Mouse (Mus musculus) monocyte, adult 59 days (primary cell): ENCODE measurements around the gene Cdc34. TPM values are rescaled to one million over a fixed set of nuclear protein-coding genes. Genes with fewer than 3 reads are reported as not detected.

Experiments used
- total RNA-seq, 2 experiments: library from RNA; stranded (reverse); gene quantifications; one replicate each; pipeline ENCODE4 v1.2.4; 2023

The Cdc34 gene
- total RNA-seq: 10 to 100 TPM; 64.7 to 68.6 TPM

DNA sequence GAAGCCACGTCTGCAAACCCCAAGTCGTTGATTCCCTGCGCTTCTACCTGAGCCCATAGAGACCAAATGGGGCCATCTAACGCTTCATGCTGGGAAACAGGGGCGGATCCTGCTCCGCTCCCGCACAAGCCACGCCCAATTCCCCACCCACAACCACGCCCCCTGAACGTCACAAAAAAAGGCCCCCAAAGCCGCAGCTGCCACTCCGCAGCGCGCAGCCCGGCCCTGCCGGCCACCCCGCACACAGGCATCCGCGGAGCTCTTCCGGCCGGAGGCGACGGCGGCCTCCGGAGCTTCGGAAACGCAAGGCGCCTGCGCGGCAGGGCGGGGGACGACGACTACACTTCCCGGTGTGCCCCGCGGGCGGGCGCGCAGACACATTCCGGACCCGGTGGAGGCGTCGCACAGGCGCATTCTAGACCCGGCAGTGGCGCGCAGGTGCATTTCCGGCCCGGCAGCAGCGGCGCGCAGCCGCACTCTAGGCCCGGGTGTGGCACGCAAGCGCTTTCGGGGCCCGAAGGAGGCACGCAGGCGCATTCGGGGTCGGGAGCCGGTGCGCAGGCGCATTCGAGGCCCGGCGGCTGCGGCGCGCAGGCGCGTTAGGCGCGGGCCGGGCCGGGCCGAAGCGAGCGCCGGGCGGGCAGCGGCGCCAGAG lies at the start of gene Cdc34:
Gene Cdc34, plus strand, starts transcription at position 605 of the 655 bp plus-strand sequence.

DNA sequence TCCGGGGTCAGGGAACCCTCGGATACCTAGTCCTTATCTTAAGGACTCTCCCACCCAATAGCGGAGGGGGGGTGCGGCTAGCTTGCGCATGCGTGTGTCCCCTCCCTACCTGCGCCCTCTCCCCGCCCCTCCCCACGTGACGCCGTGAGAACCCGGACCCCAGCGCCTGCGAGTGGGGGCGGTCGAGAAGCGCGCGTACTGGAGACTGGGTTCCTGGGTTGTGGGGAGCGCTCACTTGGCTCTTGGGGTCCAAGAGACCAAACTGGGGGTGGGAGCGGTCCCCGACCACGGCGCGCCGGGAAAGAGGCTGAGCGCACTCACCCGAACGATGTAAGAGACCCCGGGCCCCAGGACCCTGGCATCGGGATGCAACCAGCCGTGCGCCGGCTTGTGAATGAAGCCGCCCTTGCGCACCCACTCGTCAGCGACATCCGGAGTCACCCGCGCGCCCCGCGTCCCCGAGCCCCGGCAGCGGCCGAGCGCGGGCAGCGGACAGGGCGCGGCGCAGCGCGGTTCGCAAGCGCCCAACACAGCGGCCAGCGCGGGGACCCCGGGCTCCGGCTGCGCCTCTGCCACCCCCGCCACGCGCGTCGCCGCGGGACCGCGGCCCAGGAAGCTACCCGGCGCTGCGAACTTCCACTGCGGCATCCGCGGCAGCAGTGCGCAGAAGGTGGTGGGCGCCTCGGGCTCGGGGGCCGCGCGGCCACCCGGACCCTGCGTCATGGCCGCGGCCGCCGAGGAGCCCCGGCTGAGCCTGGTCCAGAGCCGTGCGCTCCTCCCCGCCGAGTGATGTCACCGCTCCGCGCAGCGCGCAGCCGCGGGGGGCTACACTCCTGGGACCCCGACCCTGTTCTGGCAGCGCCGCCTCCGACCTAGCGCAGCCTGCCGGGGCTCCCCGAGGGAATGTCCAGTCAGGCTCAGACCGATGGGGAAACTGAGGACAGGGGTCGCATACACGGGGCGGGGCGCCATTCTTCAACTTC lies 44.6 kb upstream of the Cdc34 start, which contains the start of gene Shc2:
Gene Shc2, minus strand, starts transcription at position 791 of the 983 bp plus-strand sequence.

DNA sequence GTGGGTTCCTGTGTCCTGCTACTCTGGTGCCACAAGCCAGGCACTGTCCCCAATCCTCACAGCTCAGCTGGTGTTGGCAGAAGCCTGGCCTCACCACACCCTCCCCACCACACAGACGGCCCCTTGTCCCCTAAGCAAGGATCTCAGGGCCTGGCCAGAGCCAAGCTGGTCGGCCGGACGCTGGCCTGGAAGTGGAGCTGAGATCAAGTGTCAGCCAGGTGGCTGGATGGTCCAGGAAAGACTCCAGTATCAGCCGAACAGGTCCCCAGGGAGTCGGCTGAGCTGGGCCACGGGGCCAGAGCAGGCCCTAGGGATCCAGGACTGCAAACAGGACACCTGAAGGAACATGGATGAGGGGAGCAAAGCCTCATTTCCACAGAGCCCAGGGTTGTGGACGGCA lies 36.3 kb upstream of the Cdc34 start, which contains the start of gene Odf3l2:
Gene Odf3l2, minus strand, starts transcription at position 28 of the 400 bp plus-strand sequence.

DNA sequence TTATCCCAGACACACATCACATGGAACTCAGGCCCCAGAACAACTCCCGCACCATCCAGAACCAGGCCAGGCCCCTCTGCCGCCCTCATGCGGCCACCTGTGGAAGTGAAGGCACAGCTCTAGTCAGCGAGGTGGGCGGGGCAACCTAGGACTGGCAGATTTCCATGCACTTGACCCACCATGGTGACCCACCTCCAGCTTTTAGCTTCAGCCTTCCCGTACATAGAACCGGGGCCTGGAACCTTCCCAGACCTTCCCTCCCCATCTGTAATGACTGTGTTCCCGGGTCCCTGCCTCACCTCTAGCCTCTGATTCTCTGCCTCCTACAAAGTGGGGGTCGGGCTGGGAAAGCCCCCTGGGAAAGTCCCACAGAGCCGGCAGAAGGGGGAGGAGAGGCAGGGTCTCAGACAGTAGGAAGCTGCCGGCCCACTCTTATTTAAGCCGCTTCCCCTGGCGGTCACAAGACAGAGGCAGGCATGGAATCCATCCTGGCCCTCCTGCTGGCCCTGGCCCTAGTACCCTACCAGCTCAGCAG lies 17.8 kb upstream of the Cdc34 start, which contains the start of gene Madcam1:
Gene Madcam1, plus strand, starts transcription at position 429 of the 535 bp plus-strand sequence.

DNA sequence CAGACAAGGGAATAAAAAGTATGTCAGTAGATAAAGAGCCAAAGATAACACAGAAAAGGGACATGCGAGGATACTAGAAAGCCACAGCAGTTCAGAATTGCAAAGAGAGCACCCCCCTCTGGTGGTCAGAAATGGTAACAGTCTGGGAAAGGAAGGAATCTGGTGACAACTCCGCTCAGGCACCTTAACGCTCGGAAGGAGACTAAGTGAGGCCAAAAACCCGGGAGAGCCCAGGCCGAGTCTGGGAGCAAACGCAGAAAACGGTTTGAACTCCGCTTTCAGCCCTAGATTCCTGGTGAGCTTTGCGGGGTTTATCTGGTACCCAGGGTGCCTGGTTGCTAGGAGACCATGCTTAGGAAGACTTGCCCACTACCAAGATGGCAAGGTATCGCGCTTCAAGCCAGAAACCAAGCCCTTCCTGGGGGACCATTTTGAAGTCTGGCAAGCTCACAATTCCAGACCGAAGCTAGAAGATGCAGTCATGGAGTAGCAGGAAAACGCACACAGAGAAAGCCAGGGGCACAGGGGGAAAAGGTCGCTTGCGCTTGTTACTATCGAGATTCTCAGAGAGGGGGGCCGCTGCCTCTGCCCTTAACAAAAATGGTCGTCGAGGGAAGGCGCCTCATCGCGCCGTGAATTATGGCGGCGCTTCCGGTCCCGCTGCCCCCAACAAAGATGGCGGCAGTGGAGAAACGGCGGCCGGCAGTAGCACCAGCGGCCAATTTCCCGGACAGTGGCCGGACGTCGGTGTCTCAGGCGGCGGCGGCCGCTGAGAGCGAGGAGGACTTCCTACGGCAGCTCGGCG lies 13.0 kb upstream of the Cdc34 start, which contains the start of gene Tpgs1:
Gene Tpgs1, plus strand, starts transcription at position 599 of the 805 bp plus-strand sequence.

DNA sequence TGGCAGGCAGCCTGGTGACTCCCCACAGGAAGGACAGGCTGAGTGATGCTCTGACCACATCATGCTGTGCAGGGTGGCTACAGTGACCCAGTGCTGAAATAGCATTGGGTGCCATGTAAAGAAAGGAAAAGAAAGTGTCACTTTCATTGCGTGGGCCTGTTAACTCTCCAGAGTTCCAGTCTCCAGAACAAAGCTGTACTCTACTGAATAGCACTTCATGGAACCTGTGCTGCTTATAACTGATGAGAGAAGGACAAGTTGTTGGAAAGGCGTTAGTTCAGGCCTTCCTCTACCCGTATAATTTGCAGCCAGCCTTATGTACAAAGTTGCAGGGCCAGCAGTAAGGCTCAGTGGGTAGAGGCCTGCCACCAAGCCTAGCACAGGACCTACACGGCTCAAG lies 6.7 kb downstream of the Cdc34 start, which contains the start of gene Gzmm:
Gene Gzmm, plus strand, starts transcription at position 301 of the 400 bp plus-strand sequence.

DNA sequence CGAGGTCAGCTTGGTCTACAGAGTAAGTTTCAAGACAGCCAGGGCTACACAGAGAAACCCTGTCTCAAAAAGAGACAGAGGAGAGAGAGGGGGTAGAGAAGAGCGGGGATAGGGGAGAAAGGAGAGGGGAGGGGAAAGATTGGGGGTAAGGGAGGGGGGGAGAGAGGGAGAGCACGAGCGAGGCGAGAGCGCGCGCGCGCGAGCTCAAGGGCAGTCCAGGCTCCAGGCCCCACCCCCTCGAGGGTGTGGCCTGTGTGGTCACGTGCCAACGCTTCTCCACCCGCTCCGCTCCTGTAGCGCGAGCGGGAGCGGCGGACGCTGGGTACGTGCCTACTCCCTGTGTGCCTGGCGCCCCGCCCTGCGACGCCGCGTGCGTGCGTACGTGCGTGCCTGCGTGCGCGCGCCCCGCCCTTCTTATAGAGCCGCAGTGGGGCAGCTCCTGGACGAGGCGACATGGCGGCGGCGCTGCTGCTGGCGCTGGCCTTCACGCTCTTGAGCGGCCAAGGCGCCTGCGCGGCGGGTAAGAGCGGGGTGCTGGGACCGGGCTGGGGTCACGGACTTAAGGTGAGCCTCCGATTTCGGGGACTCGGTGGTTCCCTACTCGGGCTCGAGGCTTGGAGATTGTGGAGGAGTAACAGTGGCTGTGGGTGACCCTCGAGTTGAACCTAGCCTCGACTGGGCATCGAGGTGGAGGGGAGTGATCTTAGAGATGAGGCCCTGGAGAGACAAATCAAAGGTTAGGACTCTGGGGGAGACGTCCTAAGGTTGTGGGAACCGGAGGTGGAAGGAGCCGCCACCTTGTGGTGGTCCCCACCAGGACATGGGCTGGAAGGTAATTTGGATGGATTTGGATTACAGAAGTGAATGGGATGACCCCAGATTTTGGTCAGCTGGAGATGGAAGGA lies 22.3 kb downstream of the Cdc34 start, which contains the start of gene Bsg:
Gene Bsg, plus strand, starts transcription at position 427 of the 905 bp plus-strand sequence.

DNA sequence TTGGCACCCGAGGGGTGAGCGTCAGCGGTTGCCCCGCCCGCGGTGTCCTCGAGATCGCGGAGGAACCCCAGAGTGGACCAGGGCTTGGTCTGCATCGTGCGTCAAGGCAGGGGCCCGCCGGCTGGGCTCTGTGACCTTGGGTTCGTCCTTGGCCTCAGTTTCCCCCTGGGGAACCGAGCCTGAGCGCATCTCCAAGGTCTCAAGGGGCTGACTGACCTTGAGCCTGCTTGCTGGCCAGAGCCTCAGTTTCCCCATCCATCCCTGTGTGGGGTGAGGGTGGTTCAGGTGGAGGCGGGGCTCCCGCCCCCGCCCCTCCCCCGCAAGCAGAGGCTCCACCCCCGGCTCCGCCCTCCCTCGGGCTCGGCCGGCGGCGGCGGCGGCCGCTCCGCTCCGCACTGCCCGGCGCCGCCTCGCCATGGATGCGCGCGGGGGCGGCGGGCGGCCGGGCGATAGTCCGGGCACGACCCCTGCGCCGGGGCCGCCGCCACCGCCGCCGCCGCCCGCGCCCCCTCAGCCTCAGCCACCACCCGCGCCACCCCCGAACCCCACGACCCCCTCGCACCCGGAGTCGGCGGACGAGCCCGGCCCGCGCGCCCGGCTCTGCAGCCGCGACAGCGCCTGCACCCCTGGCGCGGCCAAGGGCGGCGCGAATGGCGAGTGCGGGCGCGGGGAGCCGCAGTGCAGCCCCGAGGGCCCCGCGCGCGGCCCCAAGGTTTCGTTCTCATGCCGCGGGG lies 34.4 kb downstream of the Cdc34 start, which contains the start of gene Hcn2:
Gene Hcn2, plus strand, starts transcription at position 381 of the 734 bp plus-strand sequence.

Other genes starting within 250 kb of the Cdc34 start
- not detected for gene Vmn2r83, start 213.5 kb upstream of the Cdc34 start, total RNA-seq
- gene Plpp2, start 148.4 kb upstream of the Cdc34 start, total RNA-seq: 10 to 100 TPM; 11.0 to 14.6 TPM
- 10 to 100 TPM; 22.1 to 22.8 TPM for gene Mier2, start 127.0 kb upstream of the Cdc34 start, total RNA-seq
- not detected for gene Theg, start 94.9 kb upstream of the Cdc34 start, total RNA-seq
- not detected for gene C2cd4c, start 68.2 kb upstream of the Cdc34 start, total RNA-seq
- not detected for gene Shc2, start 44.3 kb upstream of the Cdc34 start, total RNA-seq
- not detected for gene Odf3l2, start 36.5 kb upstream of the Cdc34 start, total RNA-seq
- not detected for gene Madcam1, start 17.6 kb upstream of the Cdc34 start, total RNA-seq
- 10 to 100 TPM; 29.6 to 35.8 TPM for gene Tpgs1, start 12.8 kb upstream of the Cdc34 start, total RNA-seq
- gene Gzmm, start 6.8 kb downstream of the Cdc34 start, total RNA-seq: 1 to 10 TPM; 2.3 to 2.7 TPM
- gene Bsg, start 22.3 kb downstream of the Cdc34 start, total RNA-seq: 100 to 1,000 TPM; 153 to 156 TPM
- gene Hcn2, start 34.4 kb downstream of the Cdc34 start, total RNA-seq: under 1 TPM in 1 of 2 experiments, not detected in 1; 0.16 TPM
- 10 to 100 TPM; 29.0 to 32.2 TPM for gene Polrmt, start 64.4 kb downstream of the Cdc34 start, total RNA-seq
- not detected for gene Fgf22, start 72.9 kb downstream of the Cdc34 start, total RNA-seq
- gene Rnf126, start 84.8 kb downstream of the Cdc34 start, total RNA-seq: 10 to 100 TPM; 42.3 to 43.1 TPM
- 1 to 10 TPM; 1.2 to 2.2 TPM for gene Fstl3, start 95.1 kb downstream of the Cdc34 start, total RNA-seq
- gene Prss57, start 108.8 kb downstream of the Cdc34 start, total RNA-seq: not detected
- gene Palm, start 111.4 kb downstream of the Cdc34 start, total RNA-seq: 10 to 100 TPM; 70.2 to 73.6 TPM
- gene Misp, start 138.8 kb downstream of the Cdc34 start, total RNA-seq: under 1 TPM in 1 of 2 experiments, not detected in 1; 0.49 TPM
- gene Ptbp1, start 172.2 kb downstream of the Cdc34 start, total RNA-seq: 100 to 1,000 TPM; 308 to 311 TPM
- gene Prtn3, start 192.3 kb downstream of the Cdc34 start, total RNA-seq: 10 to 100 TPM in 1 of 2 experiments, 1 to 10 TPM in 1; 4.9 to 13.3 TPM
- gene Plppr3, start 192.4 kb downstream of the Cdc34 start, total RNA-seq: 1 to 10 TPM; 1.5 to 5.6 TPM
- 1 to 10 TPM; 1.4 to 1.7 TPM for gene Elane, start 204.1 kb downstream of the Cdc34 start, total RNA-seq
- not detected for gene Cfd, start 208.7 kb downstream of the Cdc34 start, total RNA-seq
- gene Med16, start 226.7 kb downstream of the Cdc34 start, total RNA-seq: 10 to 100 TPM; 33.8 to 45.6 TPM
- gene Gm26602, start 228.7 kb downstream of the Cdc34 start, total RNA-seq: not detected
- 1 to 10 TPM; 1.1 to 1.5 TPM for gene Kiss1r, start 234.8 kb downstream of the Cdc34 start, total RNA-seq
- 100 to 1,000 TPM; 103 to 108 TPM for gene R3hdm4, start 239.0 kb downstream of the Cdc34 start, total RNA-seq
- gene Arid3a, start 244.8 kb downstream of the Cdc34 start, total RNA-seq: 10 to 100 TPM; 72.0 to 93.0 TPM